Mouse (Mus musculus) layer of hippocampus, adult 9-10 months (tissue): ENCODE results near the gene Sftpa1.

Experiments used
- DNase-seq: peaks from one replicate; pipeline ENCODE4 v3.0.0; 2022; ENCODE audit warnings: low spot score

Sftpa1 gene

GRCm38 (mm10) chr14:41160743-41161142 lies 29.2 kb downstream of the Sftpa1 start:
- no peak for DNase-seq

- DNase-seq, result no peak
Observed at GRCm38 (mm10) chr14:41162663-41163062, 31.1 kb downstream of the Sftpa1 start.

- no peak for DNase-seq
Observed at GRCm38 (mm10) chr14:41167278-41167677, 35.7 kb downstream of the Sftpa1 start.

- DNase-seq, result no peak
Observed at GRCm38 (mm10) chr14:41168567-41168966, 37.0 kb downstream of the Sftpa1 start.

GRCm38 (mm10) chr14:41170514-41170913 lies 38.9 kb downstream of the Sftpa1 start:
- no peak for DNase-seq

- DNase-seq, result no peak
Observed at GRCm38 (mm10) chr14:41174802-41175201, 43.2 kb downstream of the Sftpa1 start.

GRCm38 (mm10) chr14:41185059-41185821 lies 53.7 kb downstream of the Sftpa1 start, which contains the start of gene Sftpd:
Gene Sftpd, minus strand, starts transcription at chr14:41185149.
- no peak for DNase-seq
